Mouse (Mus musculus) limb, embryonic 14.5 days (tissue): Measurements from ENCODE around the gene Atn1. TPM values are rescaled to one million over a fixed set of nuclear protein-coding genes. Genes with fewer than 3 reads are reported as not detected.

ENCODE experiments used
- ATAC-seq: fragments of 200-750 bp; cut with Nextera tagmentation; 2 replicates; pipeline ENCODE4 v1.8.0; 2017; ENCODE audit warnings: low read depth, moderate number of reproducible peaks, moderate TSS enrichment; ENCODE audit not compliant: low FRiP score
- DNase-seq: peaks from one replicate; pipeline ENCODE4 v3.0.0-alpha.2; 2015; ENCODE audit warnings: low spot score
- H3K27ac ChIP-seq: fragments of 300-500 bp; sonication (generic); replicated peaks from 2 replicates; pipeline ENCODE4 v1.5.1; 2014; ENCODE audit warnings: low read depth, mild to moderate bottlenecking, low read length, moderate library complexity, mixed read lengths
- H3K27me3 ChIP-seq: fragments of 300-500 bp; sonication (generic); 2 replicates; pipeline ENCODE4 v1.6.1; 2014; ENCODE audit warnings: low read length, mixed read lengths; ENCODE audit not compliant: control insufficient read depth, insufficient read depth
- H3K36me3 ChIP-seq: fragments of 300-500 bp; sonication (generic); 2 replicates; pipeline ENCODE4 v1.6.1; 2014; ENCODE audit warnings: mild to moderate bottlenecking, low read length, moderate library complexity, mixed read lengths; ENCODE audit not compliant: control insufficient read depth, insufficient read depth
- H3K4me1 ChIP-seq: fragments of 300-500 bp; sonication (generic); 2 replicates; pipeline ENCODE4 v1.6.1; 2014; ENCODE audit warnings: antibody characterized with exemption, low read length, mixed read lengths; ENCODE audit not compliant: control insufficient read depth, insufficient read depth
- H3K4me2 ChIP-seq: fragments of 300-500 bp; sonication (generic); replicated peaks from 2 replicates; pipeline ENCODE4 v1.6.1; 2014; ENCODE audit warnings: low read depth, mild to moderate bottlenecking, low read length, moderate library complexity; ENCODE audit not compliant: severe bottlenecking
- H3K4me3 ChIP-seq: fragments of 300-500 bp; sonication (generic); replicated peaks from 2 replicates; pipeline ENCODE4 v1.5.1; 2014; ENCODE audit warnings: low read length
- H3K9ac ChIP-seq: fragments of 300-500 bp; sonication (generic); 2 replicates; pipeline ENCODE4 v1.6.1; 2014; ENCODE audit warnings: mild to moderate bottlenecking, low read depth, low read length, moderate library complexity; ENCODE audit not compliant: severe bottlenecking
- H3K9me3 ChIP-seq: fragments of 300-500 bp; sonication (generic); 2 replicates; pipeline ENCODE4 v1.6.1; 2016; ENCODE audit warnings: low read length; ENCODE audit not compliant: control insufficient read depth
- POLR2A ChIP-seq: fragments of 200-500 bp; IDR thresholded peaks from 2 replicates; pipeline ENCODE4 v1.8.0; 2012; ENCODE audit warnings: inconsistent platforms, mild to moderate bottlenecking, moderate library complexity, borderline replicate concordance; ENCODE audit not compliant: insufficient read depth, insufficient read length; ENCODE audit errors: extremely low read depth
- WGBS: fragments of 180-500 bp; shearing (Covaris S2); extraction: QIAGEN DNeasy Blood & Tissue Kit; methylation state at CpG from one replicate; pipeline ENCODE4 v1.1.7; 2014; 5-methylcytosine and 5-hydroxymethylcytosine counted together
- polyA plus RNA-seq, 2 experiments: library from polyadenylated mRNA; depleted of rRNA in 1 of 2; stranded (reverse) in 1 of 2; unstranded in 1 of 2; fragments of >200 nt; fragmentation: Nextera tagmentation in 1 of 2; extraction: Ambion mirVana in 1 of 2; gene quantifications; 2 replicates each; pipeline versions ENCODE4 v1.2.1 to v1.2.3; 2012 to 2014

Atn1 gene
- polyA plus RNA-seq, 2 experiments, result 14.6 to 102 TPM

DNA sequence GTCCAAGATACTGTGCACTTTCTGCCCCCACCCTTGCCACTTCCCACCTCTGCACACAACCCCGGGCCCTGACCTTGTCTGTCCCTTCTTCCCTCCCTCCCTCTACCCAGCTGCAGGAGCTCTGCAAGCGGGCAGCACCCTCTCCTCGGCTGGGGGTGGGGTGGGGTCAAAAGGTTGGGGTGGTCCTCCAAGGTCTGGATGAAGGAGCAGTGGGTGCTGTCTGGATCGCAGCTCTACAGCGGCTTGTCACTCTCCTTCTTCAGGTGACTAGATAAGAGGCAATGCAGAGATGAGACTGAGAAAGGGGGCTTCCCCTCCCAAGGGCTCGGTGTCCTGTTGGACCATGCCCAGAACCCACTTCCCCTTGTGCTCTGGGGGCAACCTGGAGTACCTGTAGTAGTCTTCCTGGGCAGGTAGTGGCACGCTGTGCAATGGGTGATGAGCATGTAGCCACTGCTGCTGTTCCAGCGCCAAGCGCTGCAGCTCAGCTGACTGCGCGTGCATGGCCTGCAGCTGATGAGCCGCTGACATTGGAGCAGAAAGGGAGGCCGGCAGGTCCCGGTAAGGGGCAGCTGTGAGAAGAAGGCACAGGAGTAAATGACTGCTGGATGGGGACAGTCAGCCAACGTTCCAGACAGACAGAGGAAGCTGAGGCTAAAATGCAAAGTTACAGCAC, 13.3 kb downstream of the Atn1 start:
- Histone ChIP-seq H3K4me2 (no peak overlapping the region), H3K27ac (no peak overlapping the region), H3K9me3 (no peaks in the 10 kb centered on the region), H3K4me3 (no peak overlapping the region), H3K9ac (no peak overlapping the region), H3K27me3 (no peaks in the 10 kb centered on the region), H3K4me1 (peaks cover 20% of the 10 kb centered on the region), H3K36me3 (peaks cover 47% of the 10 kb centered on the region)
- 90% methylated on average over 14 of the region's 15 CpGs for WGBS
- no peak for ATAC-seq
- TF ChIP-seq POLR2A, result no peak
- DNase-seq, result no peak

DNA sequence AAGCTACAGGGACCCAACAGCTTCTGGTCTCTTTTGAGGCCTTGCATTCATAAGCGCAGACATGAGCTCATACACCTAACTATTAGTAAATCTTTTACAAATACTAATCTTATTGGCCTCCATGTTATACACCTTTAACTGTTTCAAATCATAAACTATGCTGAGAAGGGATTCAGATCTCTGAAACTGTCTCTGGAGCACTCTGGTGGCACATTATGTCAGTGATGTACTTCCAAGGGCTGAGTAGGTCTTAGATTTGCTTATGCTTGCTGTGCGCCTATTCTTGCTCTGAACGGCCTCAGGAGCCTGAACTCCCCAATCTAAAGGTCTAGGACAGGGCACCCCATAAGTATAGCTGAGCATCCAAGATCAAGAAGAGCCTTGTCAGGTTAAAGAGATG, 14.5 kb downstream of the Atn1 start:
- H3K4me3 ChIP-seq, result peak overlapping the region; percentile 60
- WGBS, result 70% methylated on average over 3 of the region's 3 CpGs
- H3K27ac ChIP-seq, result peak overlapping the region; percentile 97
- H3K36me3 ChIP-seq, result peaks cover 36% of the 10 kb centered on the region
- H3K9me3 ChIP-seq, result no peaks in the 10 kb centered on the region
- H3K4me2 ChIP-seq, result peak overlapping the region; percentile 65
- peak overlapping the region; percentile 78 for H3K9ac ChIP-seq
- no peaks in the 10 kb centered on the region for H3K27me3 ChIP-seq
- no peak for DNase-seq
- no peak for TF ChIP-seq POLR2A
- peaks cover 20% of the 10 kb centered on the region for H3K4me1 ChIP-seq
- ATAC-seq, result no peak

DNA sequence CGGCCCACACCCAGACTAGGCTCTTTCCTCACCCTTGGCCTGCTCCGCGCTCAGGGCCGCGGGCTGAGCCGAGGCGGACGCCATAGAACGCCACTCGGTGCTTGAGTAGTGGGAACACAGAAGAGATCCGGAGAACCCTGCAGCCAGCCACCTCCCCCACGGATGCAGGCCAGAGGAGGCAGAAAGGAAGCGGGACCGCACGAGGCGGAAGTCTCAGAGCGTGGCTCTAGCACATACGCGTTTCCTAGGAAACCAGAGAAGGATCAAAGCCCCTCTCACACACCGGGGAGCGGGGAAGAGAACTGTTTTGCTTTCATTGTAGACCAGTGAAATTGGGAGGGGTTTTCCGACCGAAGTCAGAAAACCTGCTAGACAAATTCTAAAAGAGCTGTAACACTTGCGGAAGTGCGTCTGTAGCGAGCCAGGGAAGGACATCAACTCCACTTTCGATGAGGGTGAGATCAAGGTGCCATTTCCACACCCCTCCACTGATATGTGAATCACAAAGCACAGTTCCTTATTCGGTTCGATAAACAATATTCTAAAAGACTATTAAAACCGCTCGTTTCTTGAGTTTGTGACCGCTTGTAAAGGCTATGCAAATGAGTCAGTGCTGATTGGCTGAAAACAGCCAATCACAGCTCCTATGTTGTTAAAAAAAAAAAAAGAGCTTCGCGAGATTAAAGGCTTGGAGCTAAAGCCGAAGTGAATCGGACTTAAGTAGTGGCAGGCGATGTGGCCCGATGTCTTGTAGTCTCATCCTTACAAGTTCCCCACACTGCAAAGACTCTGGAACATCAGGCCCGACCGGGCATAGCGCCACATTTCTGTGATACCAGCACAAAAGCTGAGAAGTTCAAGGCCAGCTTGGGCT, 15.2 kb downstream of the Atn1 start, which contains the start of gene Grcc10:
Gene Grcc10 (minus strand): TSS at position 487 of the 874 bp plus-strand sequence.
- H3K27ac ChIP-seq, result peak within 1 kb of the TSS; percentile 97
- H3K36me3 ChIP-seq, result peaks cover 31% of the 10 kb centered on the region
- H3K4me1 ChIP-seq, result peaks cover 14% of the 10 kb centered on the region
- no peaks in the 10 kb centered on the region for H3K9me3 ChIP-seq
- H3K4me3 ChIP-seq, result peak within 1 kb of the TSS; percentile 60
- H3K4me2 ChIP-seq, result peak within 1 kb of the TSS; percentile 65
- peak; percentile 86 for ATAC-seq
- no peaks in the 10 kb centered on the region for H3K27me3 ChIP-seq
- DNase-seq, result peak; percentile 96
- H3K9ac ChIP-seq, result peak within 1 kb of the TSS; percentile 78
- WGBS, result under 1% methylated on average over 41 of the region's 41 CpGs
- peak; percentile 92; the same call in 1 of the 2 replicates for TF ChIP-seq POLR2A

DNA sequence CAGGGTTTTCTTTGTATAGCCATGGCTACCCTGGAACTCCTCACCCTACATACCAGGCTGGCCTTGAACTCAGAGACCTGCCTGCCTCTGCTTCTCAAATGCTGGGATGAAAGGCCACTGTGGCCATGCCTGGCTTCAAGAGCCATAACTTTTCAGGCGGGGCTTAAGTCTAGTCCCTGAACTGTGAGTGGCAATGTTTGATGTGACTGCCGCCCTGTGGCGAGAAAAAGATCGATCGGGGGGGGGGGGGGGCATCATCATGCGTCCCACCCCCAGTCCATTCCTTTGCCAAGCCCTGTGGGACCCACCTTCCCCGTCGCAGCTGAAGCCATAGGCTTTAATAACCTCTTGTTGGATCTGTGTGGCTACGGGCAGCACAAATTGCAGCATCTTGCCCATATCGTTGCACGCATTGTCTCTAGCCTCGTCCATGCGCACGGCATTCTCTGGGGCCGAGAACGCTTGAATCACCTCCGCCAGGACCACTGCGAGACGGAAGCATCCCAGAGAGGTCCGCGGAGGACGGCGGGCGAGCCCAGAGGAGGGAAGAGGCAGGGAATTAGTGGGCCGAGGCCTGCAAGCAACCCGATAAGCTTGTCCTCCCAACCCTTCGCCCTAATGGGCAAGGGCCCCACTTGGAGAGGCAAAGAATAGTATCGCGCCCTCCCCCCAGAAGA, 16.0 kb downstream of the Atn1 start:
- H3K4me3 ChIP-seq, result peak overlapping the region; percentile 60
- DNase-seq, result peak; percentile 74
- H3K36me3 ChIP-seq, result peaks cover 31% of the 10 kb centered on the region
- H3K9me3 ChIP-seq, result no peaks in the 10 kb centered on the region
- H3K27ac ChIP-seq, result peak overlapping the region; percentile 97
- under 1% methylated on average over 26 of the region's 29 CpGs for WGBS
- H3K9ac ChIP-seq, result peak overlapping the region; percentile 78
- no peak for TF ChIP-seq POLR2A
- H3K4me1 ChIP-seq, result peaks cover 11% of the 10 kb centered on the region
- peak; percentile 1 for ATAC-seq
- no peaks in the 10 kb centered on the region for H3K27me3 ChIP-seq
- H3K4me2 ChIP-seq, result peak overlapping the region; percentile 65

DNA sequence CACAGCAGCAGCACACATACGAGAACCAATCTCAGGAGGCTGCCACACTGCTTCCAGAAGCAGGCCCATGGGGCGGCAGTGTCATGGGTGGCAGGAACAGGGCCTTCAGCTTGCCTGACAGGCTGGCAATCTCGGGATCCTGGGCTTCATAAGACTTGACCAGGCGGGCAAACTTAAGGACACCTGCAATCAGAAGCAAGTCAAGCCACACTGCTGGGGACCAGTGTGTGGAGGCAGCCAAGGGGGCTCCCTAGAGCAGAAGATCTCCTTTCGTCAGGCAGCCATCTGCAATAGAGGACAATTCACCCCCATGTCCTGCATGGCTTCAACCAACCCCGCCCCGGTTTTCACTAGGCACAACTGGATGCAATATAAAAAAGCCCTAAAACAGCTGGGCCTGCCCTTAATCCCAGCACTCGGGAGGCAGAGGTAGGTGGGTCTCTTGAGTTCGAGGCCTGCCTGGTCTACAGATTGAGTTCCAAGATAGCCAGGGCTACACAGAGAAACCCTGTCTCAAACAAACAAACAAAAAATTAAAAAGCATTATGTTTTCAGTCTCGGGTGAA, 17.0 kb downstream of the Atn1 start:
- no peak overlapping the region; the same call in 1 of the 2 replicates for H3K9ac ChIP-seq
- TF ChIP-seq POLR2A, result no peak
- 87% methylated on average over 10 of the region's 10 CpGs for WGBS

More for the DNA sequence above, 17.0 kb downstream of the Atn1 start:
- H3K9me3 ChIP-seq, result no peaks in the 10 kb centered on the region
- no peak for DNase-seq
- H3K27me3 ChIP-seq, result no peaks in the 10 kb centered on the region
- no peak for ATAC-seq
- H3K4me2 ChIP-seq, result peak overlapping the region; percentile 65; the same call in 1 of the 2 replicates
- no peak overlapping the region for H3K27ac ChIP-seq
- H3K4me1 ChIP-seq, result peaks cover 7% of the 10 kb centered on the region
- no peak overlapping the region for H3K4me3 ChIP-seq
- peaks cover 21% of the 10 kb centered on the region for H3K36me3 ChIP-seq
